Mouse (Mus musculus): ENCODE results near the gene Atg4c.

Atg4c gene

GRCm38 (mm10) chr4:99186412-99187125, 7.2 kb upstream of the Atg4c start:
- DNase-seq = no peak

GRCm38 (mm10) chr4:99192640-99193039, 1.1 kb upstream of the Atg4c start:
- DNase-seq = no peak

GRCm38 (mm10) chr4:99193214-99193613, 520 bp upstream of the Atg4c start:
- no peak for DNase-seq

GRCm38 (mm10) chr4:99194826-99195225, 1.1 kb downstream of the Atg4c start:
- DNase-seq = no peak

GRCm38 (mm10) chr4:99198721-99199120, 5.0 kb downstream of the Atg4c start:
- no peak for DNase-seq

- DNase-seq = no peak
These were observed 6.1 kb downstream of the Atg4c start for GRCm38 (mm10) chr4:99199757-99200251.

- no peak for DNase-seq
These were observed 6.8 kb downstream of the Atg4c start for GRCm38 (mm10) chr4:99200383-99201136.

GRCm38 (mm10) chr4:99205773-99206172, 12.0 kb downstream of the Atg4c start:
- no peak for DNase-seq

- no peak for DNase-seq
These were observed 12.6 kb downstream of the Atg4c start for GRCm38 (mm10) chr4:99206356-99206755.

GRCm38 (mm10) chr4:99210087-99210486, 16.4 kb downstream of the Atg4c start:
- DNase-seq = no peak

- DNase-seq = no peak
These were observed 17.9 kb downstream of the Atg4c start for GRCm38 (mm10) chr4:99211606-99212005.

GRCm38 (mm10) chr4:99213123-99213522, 19.4 kb downstream of the Atg4c start:
- DNase-seq = no peak

- DNase-seq = no peak
These were observed 28.5 kb downstream of the Atg4c start for GRCm38 (mm10) chr4:99222221-99222620.

- DNase-seq = no peak
These were observed 31.1 kb downstream of the Atg4c start for GRCm38 (mm10) chr4:99224790-99225189.

GRCm38 (mm10) chr4:99227226-99227625, 33.5 kb downstream of the Atg4c start:
- no peak for DNase-seq

- DNase-seq = no peak
These were observed 35.6 kb downstream of the Atg4c start for GRCm38 (mm10) chr4:99229371-99229770.

GRCm38 (mm10) chr4:99235203-99235856, 41.6 kb downstream of the Atg4c start:
- peak in 1 of 2 experiments; percentile 11 for DNase-seq

- DNase-seq = no peak
These were observed 44.6 kb downstream of the Atg4c start for GRCm38 (mm10) chr4:99238305-99238704.

- no peak for DNase-seq
These were observed 47.9 kb downstream of the Atg4c start for GRCm38 (mm10) chr4:99241674-99242073.

GRCm38 (mm10) chr4:99249358-99249757, 55.6 kb downstream of the Atg4c start:
- no peak for DNase-seq

- no peak for DNase-seq
These were observed 56.1 kb downstream of the Atg4c start for GRCm38 (mm10) chr4:99249826-99250225.

GRCm38 (mm10) chr4:99252957-99253356, 59.2 kb downstream of the Atg4c start:
- no peak for DNase-seq

GRCm38 (mm10) chr4:99263191-99263590, 69.5 kb downstream of the Atg4c start:
- DNase-seq = no peak

- no peak for DNase-seq
These were observed 69.9 kb downstream of the Atg4c start for GRCm38 (mm10) chr4:99263663-99264062.

Data from kidney, adult 8-10 months (tissue).